Mouse (Mus musculus) stomach, embryonic 14.5 days (tissue): ENCODE measurements around the gene Hcfc2. TPM values are rescaled to one million over a fixed set of nuclear protein-coding genes. Genes with fewer than 3 reads are reported as not detected.

ENCODE experiments used
- ATAC-seq: fragments of 200-750 bp; cut with Nextera tagmentation; 2 replicates; pipeline ENCODE4 v1.8.0; 2017; ENCODE audit warnings: low read depth, moderate TSS enrichment; ENCODE audit not compliant: insufficient number of reproducible peaks, insufficient read depth, low FRiP score
- H3K27ac ChIP-seq: fragments of 300-500 bp; sonication (generic); 2 replicates; pipeline ENCODE4 v1.5.1; 2014; ENCODE audit warnings: mild to moderate bottlenecking, low read length, moderate library complexity, mixed read lengths
- H3K27me3 ChIP-seq: fragments of 300-500 bp; sonication (generic); 2 replicates; pipeline ENCODE4 v1.6.1; 2014; ENCODE audit warnings: low read length, control low read depth, mixed read lengths; ENCODE audit not compliant: control insufficient read depth, insufficient read depth
- H3K36me3 ChIP-seq: fragments of 300-500 bp; sonication (generic); 2 replicates; pipeline ENCODE4 v1.6.1; 2014; ENCODE audit warnings: mild to moderate bottlenecking, control low read depth, low read length, moderate library complexity, mixed read lengths; ENCODE audit not compliant: control insufficient read depth, insufficient read depth
- H3K4me1 ChIP-seq: fragments of 300-500 bp; sonication (generic); 2 replicates; pipeline ENCODE4 v1.6.1; 2014; ENCODE audit warnings: low read length, control low read depth, mixed read lengths; ENCODE audit not compliant: control insufficient read depth, insufficient read depth
- H3K4me2 ChIP-seq: fragments of 300-500 bp; sonication (generic); replicated peaks from 2 replicates; pipeline ENCODE4 v1.6.1; 2014; ENCODE audit warnings: low read depth, low read length, control low read depth
- H3K4me3 ChIP-seq: fragments of 300-500 bp; sonication (generic); 2 replicates; pipeline ENCODE4 v1.5.1; 2014; ENCODE audit warnings: low read depth, low read length, control low read depth
- H3K9ac ChIP-seq: fragments of 300-500 bp; sonication (generic); replicated peaks from 2 replicates; pipeline ENCODE4 v1.6.1; 2014; ENCODE audit warnings: low read depth, mild to moderate bottlenecking, control low read depth, low read length, moderate library complexity, mixed read lengths
- H3K9me3 ChIP-seq: fragments of 300-500 bp; sonication (generic); 2 replicates; pipeline ENCODE4 v1.6.1; 2016; ENCODE audit warnings: low read depth, low read length, control low read depth; ENCODE audit not compliant: control insufficient read depth
- WGBS: fragments of 180-500 bp; shearing (Covaris S2); extraction: QIAGEN DNeasy Blood & Tissue Kit; methylation state at CpG from one replicate; pipeline ENCODE4 v1.1.7; 2014; 5-methylcytosine and 5-hydroxymethylcytosine counted together
- polyA plus RNA-seq: library from polyadenylated mRNA; unstranded; fragments of >200 nt; fragmentation: Nextera tagmentation; extraction: Ambion mirVana; gene quantifications from 2 replicates; pipeline ENCODE4 v1.2.1, GENCODE M21; 2014

The Hcfc2 gene
- polyA plus RNA-seq, 1 experiment from 2014 or later = 37.1 TPM

- H3K36me3 ChIP-seq = no peaks in the 10 kb centered on the region
- no peak overlapping the region for H3K9ac ChIP-seq
- H3K4me1 ChIP-seq = no peaks in the 10 kb centered on the region
- WGBS = 59% methylated on average over 3 of the region's 3 CpGs
- no peak for ATAC-seq
- H3K27ac ChIP-seq = no peak overlapping the region
- H3K4me2 ChIP-seq = no peak overlapping the region
- no peak overlapping the region for H3K4me3 ChIP-seq
- no peaks in the 10 kb centered on the region for H3K27me3 ChIP-seq
- no peaks in the 10 kb centered on the region for H3K9me3 ChIP-seq
These were observed 30.0 kb upstream of the Hcfc2 start for GRCm38 (mm10) chr10:82665951-82666350.

- WGBS = 19% methylated on average over 22 of the region's 22 CpGs
- H3K9ac ChIP-seq = no peak overlapping the region
These were observed 29.3 kb upstream of the Hcfc2 start for GRCm38 (mm10) chr10:82666436-82667234.

DNA sequence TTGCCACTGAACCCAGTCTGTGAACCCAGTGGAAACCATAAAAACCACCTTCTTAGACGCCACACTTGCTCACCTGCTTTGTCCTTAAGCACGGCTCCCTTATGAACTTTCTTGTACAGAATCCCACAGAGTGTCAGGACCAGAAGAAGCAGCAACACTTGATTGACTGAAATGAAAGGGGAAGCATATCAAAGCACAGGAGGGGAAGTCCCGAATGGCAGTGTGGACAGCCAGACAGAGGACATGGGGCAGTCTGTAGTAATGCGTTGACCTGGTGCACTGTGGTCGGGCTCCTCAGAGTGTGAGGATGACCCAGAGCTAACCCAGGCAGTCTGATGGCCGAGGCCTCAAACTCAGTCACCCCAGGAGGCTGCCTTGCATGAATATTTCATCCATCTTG, 25.8 kb upstream of the Hcfc2 start:
- WGBS = 77% methylated on average over 6 of the region's 6 CpGs
- Histone ChIP-seq H3K4me2 (no peak overlapping the region), H3K4me3 (no peak overlapping the region), H3K27ac (no peak overlapping the region), H3K36me3 (no peaks in the 10 kb centered on the region), H3K4me1 (no peaks in the 10 kb centered on the region), H3K9me3 (no peaks in the 10 kb centered on the region), H3K27me3 (no peaks in the 10 kb centered on the region), H3K9ac (no peak overlapping the region)
- ATAC-seq = no peak

More at GRCm38 (mm10) chr10:82666436-82667234, 29.3 kb upstream of the Hcfc2 start:
- Histone ChIP-seq H3K27ac (no peak overlapping the region), H3K4me3 (no peak overlapping the region), H3K36me3 (no peaks in the 10 kb centered on the region), H3K4me1 (no peaks in the 10 kb centered on the region), H3K27me3 (no peaks in the 10 kb centered on the region), H3K9me3 (no peaks in the 10 kb centered on the region), H3K4me2 (peak overlapping the region; percentile 25; the same call in 1 of the 2 replicates)
- ATAC-seq = peak; percentile 88; the same call in 1 of the 2 replicates

GRCm38 (mm10) chr10:82676949-82677348, 19.0 kb upstream of the Hcfc2 start:
- no peak overlapping the region for H3K4me2 ChIP-seq
- no peak for ATAC-seq
- H3K9me3 ChIP-seq = no peaks in the 10 kb centered on the region
- H3K4me1 ChIP-seq = no peaks in the 10 kb centered on the region
- WGBS = 82% methylated on average over 6 of the region's 6 CpGs
- H3K27ac ChIP-seq = no peak overlapping the region
- H3K27me3 ChIP-seq = no peaks in the 10 kb centered on the region
- H3K36me3 ChIP-seq = no peaks in the 10 kb centered on the region
- H3K4me3 ChIP-seq = no peak overlapping the region
- H3K9ac ChIP-seq = no peak overlapping the region

- no peak overlapping the region for H3K4me2 ChIP-seq
- H3K9me3 ChIP-seq = no peaks in the 10 kb centered on the region
- no peaks in the 10 kb centered on the region for H3K27me3 ChIP-seq
- no peak overlapping the region for H3K9ac ChIP-seq
- no peak overlapping the region for H3K4me3 ChIP-seq
- no peaks in the 10 kb centered on the region for H3K36me3 ChIP-seq
- no peak for ATAC-seq
- H3K27ac ChIP-seq = no peak overlapping the region
- WGBS = 87% methylated on average over 5 of the region's 5 CpGs
- no peaks in the 10 kb centered on the region for H3K4me1 ChIP-seq
These were observed 15.2 kb upstream of the Hcfc2 start for GRCm38 (mm10) chr10:82680769-82681168.

- no peaks in the 10 kb centered on the region for H3K4me1 ChIP-seq
- H3K4me2 ChIP-seq = no peak overlapping the region
- no peaks in the 10 kb centered on the region for H3K36me3 ChIP-seq
- no peaks in the 10 kb centered on the region for H3K27me3 ChIP-seq
- ATAC-seq = no peak
- no peak overlapping the region for H3K27ac ChIP-seq
- no peaks in the 10 kb centered on the region for H3K9me3 ChIP-seq
- 90% methylated on average over 7 of the region's 7 CpGs for WGBS
- no peak overlapping the region for H3K4me3 ChIP-seq
- no peak overlapping the region for H3K9ac ChIP-seq
These were observed 14.3 kb upstream of the Hcfc2 start for GRCm38 (mm10) chr10:82681639-82682038.

DNA sequence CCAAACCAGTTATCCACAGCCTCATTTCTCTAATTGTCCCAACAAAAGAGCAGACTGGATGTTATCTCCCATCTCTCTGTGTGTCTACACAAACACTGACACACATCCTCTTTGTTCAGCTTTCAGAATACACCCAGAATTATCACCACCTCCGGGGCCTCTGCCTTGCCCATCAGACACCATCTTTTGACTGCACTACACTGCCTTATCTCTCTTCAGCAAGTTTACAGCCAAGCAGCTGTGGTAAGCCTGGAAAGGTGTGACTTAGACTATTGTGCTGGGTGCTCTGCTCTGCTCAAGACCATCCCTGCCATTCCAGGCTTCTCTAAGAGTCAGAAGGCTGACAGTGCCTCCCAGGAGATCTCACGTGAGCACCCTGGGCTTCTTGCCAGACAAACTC, 10.5 kb upstream of the Hcfc2 start:
- Histone ChIP-seq H3K36me3 (no peaks in the 10 kb centered on the region), H3K27ac (no peak overlapping the region), H3K9me3 (no peaks in the 10 kb centered on the region), H3K27me3 (no peaks in the 10 kb centered on the region), H3K9ac (no peak overlapping the region), H3K4me1 (no peaks in the 10 kb centered on the region), H3K4me2 (no peak overlapping the region), H3K4me3 (no peak overlapping the region)
- no peak for ATAC-seq
- WGBS = 51% methylated on average over 2 of the region's 2 CpGs

GRCm38 (mm10) chr10:82689681-82690211, 6.2 kb upstream of the Hcfc2 start:
- Histone ChIP-seq H3K4me2 (peak overlapping the region; percentile 48), H3K9me3 (no peaks in the 10 kb centered on the region), H3K4me3 (peak overlapping the region; percentile 21), H3K36me3 (no peaks in the 10 kb centered on the region), H3K27ac (peak overlapping the region; percentile 76), H3K4me1 (no peaks in the 10 kb centered on the region), H3K9ac (no peak overlapping the region), H3K27me3 (no peaks in the 10 kb centered on the region)
- ATAC-seq = no peak
- 50% methylated on average over 7 of the region's 7 CpGs for WGBS
